Mouse (Mus musculus): ENCODE measurements around the gene Nrm. TPM values are rescaled to one million over a fixed set of nuclear protein-coding genes. Genes with fewer than 3 reads are reported as not detected.

Gene Nrm
- polyA plus RNA-seq, 1 experiment from 2014 or later: 41.3 TPM

DNA sequence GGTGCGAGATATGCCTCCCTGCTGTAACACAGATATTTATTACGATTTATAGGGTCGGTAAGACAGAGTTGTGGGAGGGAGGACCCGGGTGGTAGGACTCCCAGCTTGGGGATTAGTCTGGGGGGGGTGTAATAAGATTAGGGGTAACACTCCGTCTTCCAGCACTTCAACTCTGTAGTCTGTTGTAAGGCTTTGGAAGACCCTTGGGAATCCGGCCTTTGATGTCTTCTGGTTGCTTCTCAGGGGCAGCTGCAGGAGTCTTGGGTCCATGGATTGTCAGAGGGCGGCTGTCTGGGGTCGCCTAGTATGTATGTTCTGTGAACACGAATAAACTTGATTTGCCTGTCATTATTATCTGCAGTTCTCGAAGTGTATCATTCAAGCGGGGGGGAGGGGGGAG is 38.6 kb upstream of the Nrm start:
- ATAC-seq: 0 out of 2 replicates have a peak, but pooled peaks have one; percentile 3
- Histone ChIP-seq H3K27me3 (peaks cover 11% of the 10 kb centered on the region; the same call in 1 of the 2 replicates), H3K4me3 (peak overlapping the region; percentile 64), H3K27ac (peak overlapping the region; percentile 59), H3K9me3 (replicated peaks) (no peaks in the 10 kb centered on the region), H3K4me2 (peak overlapping the region; percentile 96), H3K36me3 (ENCODE audit: poor library complexity, severe bottlenecking) (peaks cover 25% of the 10 kb centered on the region), H3K4me1 (peaks cover 35% of the 10 kb centered on the region), H3K9ac (peak overlapping the region; percentile 75)
- 3% methylated on average over 11 of the region's 11 CpGs for WGBS

DNA sequence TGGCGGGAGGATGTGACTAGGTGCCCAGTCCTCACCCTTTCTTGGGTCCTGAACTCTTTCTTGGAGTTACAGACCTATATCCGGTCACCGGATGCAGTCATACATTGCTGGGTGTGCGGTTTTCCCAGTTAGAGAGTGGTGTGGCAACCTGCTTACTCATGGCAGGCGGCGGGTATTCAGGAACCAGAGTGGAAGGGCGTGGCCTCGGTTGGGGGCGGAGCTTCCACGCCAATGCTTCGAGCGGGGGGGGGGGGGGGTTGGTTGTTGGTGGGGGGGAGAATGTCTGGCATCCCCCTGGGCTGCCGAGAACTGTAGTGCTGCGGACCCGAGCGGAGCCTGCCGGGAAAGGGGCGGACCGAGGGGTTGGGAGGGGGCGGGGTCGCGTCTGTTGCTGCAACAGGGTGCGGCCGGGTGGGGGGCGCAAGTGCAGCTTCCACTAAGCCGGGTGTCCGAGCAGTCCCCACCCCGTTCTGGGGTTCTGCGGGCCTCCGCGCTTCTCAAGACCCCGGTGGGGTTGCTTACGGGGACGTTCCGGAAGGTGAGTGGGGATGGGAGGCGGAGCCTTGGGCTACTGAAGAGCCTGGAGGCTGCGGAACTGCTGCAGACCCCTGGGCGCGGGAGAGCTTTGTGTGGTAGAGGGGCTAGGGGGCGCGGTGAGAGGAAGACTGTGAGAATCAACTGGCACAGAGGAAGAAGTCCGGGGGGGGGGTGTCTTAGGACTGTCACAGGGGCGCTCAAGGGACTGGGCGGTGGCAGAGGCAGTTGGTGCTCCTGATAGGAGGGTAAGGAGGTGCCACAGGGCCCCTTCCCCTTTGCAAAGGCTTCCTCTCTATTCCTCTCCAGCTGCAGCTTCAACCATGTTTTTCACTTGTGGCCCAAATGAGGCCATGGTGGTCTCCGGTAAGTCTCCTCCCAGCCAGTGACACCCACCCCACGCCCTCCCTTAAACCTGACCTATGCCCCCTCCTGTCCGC is 37.9 kb upstream of the Nrm start, which contains the start of gene Flot1:
Gene Flot1, plus strand, starts transcription at position 267 of the 974 bp plus-strand sequence.
- WGBS: under 1% methylated on average over 45 of the region's 47 CpGs
- H3K4me1 ChIP-seq: peaks cover 35% of the 10 kb centered on the region

DNA sequence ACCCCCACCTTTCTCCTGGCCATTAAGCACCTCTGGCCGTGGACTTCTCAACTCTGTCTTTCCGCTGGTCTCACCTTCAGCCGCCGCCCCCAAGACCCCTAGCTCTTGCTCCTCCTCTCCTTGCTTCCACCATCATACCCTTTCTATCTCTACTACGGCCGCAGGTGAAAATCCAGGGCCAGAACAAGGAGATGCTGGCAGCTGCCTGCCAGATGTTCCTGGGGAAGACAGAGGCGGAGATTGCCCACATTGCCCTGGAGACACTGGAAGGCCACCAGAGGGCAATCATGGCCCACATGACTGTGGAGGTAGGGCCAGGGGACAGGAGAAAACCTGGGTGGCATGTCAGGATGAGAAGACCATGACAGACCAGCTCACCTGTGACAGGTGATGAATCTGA is 36.7 kb upstream of the Nrm start:
- Histone ChIP-seq H3K9me3 (replicated peaks) (no peaks in the 10 kb centered on the region), H3K27ac (no peak overlapping the region), H3K4me1 (peaks cover 35% of the 10 kb centered on the region), H3K27me3 (peaks cover 11% of the 10 kb centered on the region; the same call in 1 of the 2 replicates), H3K4me3 (peak overlapping the region; percentile 64), H3K4me2 (peak overlapping the region; percentile 96), H3K9ac (peak overlapping the region; percentile 75; the same call in 1 of the 2 replicates), H3K36me3 (ENCODE audit: poor library complexity, severe bottlenecking) (peaks cover 33% of the 10 kb centered on the region)
- 70% methylated on average over 7 of the region's 7 CpGs for WGBS
- no peak for ATAC-seq

More for the DNA sequence above, 37.9 kb upstream of the Nrm start, which contains the start of gene Flot1:
- H3K9ac ChIP-seq: peak within 1 kb of the TSS; percentile 75
- H3K27me3 ChIP-seq: peaks cover 11% of the 10 kb centered on the region; the same call in 1 of the 2 replicates
- H3K36me3 ChIP-seq (ENCODE audit: poor library complexity, severe bottlenecking): peaks cover 32% of the 10 kb centered on the region
- ATAC-seq: peak; percentile 89
- H3K4me3 ChIP-seq: peak within 1 kb of the TSS; percentile 64
- H3K4me2 ChIP-seq: peak within 1 kb of the TSS; percentile 96
- peak within 1 kb of the TSS; percentile 87 for H3K27ac ChIP-seq
- no peaks in the 10 kb centered on the region for H3K9me3 ChIP-seq (replicated peaks)

DNA sequence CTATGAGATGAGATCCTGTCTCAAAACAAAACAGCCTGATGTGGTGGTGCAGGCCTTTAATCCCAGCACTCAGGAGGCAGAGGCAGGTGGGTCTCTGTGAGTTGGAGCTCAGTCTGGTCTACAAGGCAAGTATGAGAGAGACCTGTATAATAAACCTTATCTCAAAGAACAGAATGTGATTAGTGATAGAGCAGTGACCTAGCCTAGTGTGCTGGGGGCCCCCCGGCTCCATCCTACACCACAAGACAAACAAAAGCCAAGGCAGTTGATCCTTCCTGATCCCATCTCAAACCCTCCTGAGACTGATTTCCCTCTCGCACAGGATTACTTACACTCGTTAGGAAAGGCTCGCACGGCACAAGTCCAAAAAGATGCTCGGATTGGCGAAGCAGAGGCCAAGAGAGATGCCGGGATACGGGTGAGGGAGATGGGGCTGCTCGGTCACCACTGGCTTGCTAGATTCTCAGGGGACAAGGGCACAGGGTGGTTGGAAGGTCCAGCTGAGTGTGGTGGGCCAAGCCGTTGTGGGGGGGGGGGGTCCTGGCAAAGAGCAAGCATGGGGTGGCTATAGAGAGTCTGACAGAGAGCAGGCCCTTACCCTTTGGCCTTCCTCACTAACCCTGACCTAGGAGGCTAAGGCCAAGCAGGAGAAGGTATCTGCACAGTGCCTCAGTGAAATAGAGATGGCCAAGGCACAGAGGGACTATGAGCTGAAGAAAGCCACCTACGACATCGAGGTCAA is 35.8 kb upstream of the Nrm start:
- no peak overlapping the region for H3K4me2 ChIP-seq
- H3K4me1 ChIP-seq: peaks cover 44% of the 10 kb centered on the region
- H3K4me3 ChIP-seq: no peak overlapping the region
- H3K27ac ChIP-seq: no peak overlapping the region
- peaks cover 7% of the 10 kb centered on the region; the same call in 1 of the 2 replicates for H3K27me3 ChIP-seq
- H3K36me3 ChIP-seq (ENCODE audit: poor library complexity, severe bottlenecking): peaks cover 33% of the 10 kb centered on the region
- no peak overlapping the region for H3K9ac ChIP-seq
- no peaks in the 10 kb centered on the region for H3K9me3 ChIP-seq (replicated peaks)
- WGBS: 91% methylated on average over 13 of the region's 13 CpGs
- no peak for ATAC-seq

DNA sequence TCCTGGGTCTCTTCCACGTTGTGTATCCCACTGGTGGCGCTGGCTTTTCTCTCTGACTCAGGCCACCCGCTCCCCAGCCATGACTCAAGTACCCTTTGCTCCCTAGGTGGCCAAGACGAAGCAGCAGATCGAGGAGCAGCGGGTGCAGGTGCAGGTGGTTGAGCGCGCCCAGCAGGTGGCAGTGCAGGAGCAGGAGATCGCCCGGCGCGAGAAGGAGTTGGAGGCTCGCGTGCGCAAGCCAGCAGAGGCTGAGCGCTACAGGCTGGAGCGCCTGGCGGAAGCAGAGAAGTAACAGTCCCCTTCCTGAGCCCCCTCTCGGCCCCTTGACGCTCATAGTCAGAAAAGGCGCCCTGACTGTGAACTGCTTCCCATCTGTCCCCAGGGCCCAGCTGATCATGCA is 31.4 kb upstream of the Nrm start:
- peak overlapping the region; percentile 6; the same call in 1 of the 2 replicates for H3K4me3 ChIP-seq
- no peak overlapping the region for H3K9ac ChIP-seq
- H3K4me2 ChIP-seq: peak overlapping the region; percentile 29

DNA sequence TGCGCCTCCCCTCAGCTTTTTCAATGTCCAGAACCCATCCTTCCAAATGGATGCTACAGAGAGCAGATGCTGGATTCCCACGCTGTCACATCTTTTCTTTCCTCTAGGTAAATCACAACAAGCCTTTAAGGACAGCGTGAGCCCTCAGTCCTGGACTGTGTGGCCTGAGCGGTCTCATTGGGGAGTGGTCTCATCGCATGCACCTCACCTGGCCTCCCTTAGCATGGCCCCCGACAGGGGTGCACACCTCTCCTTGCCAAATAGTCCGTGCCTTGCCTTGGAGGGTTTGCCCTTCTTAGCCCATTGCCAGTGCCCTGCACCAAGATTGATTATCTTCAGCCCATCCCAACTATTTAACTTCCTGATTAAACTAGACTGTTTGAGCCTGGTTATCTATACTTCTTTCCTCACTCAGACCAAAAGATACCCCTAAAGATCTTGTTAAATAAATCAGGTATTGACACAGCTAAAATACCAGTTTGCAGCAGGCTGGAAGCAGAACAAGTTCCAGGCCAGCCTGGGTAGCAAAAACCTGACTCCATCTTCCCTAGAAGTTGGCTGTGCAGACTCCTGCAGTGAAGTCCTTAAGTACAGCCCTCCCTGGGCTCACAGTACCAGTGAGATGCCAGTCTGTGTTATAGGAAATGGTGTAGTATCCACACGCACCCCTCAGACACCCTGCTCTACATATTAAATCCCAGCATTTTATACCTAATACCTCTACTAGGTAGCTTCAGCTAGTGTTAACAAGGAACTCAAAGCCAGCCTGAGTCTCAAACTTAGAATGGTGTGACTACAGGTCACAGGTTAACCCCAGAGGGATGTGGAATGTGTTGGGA is 28.5 kb upstream of the Nrm start:
- no peaks in the 10 kb centered on the region for H3K27me3 ChIP-seq
- no peaks in the 10 kb centered on the region for H3K9me3 ChIP-seq (replicated peaks)
- H3K4me2 ChIP-seq: 0 out of 2 replicates have a peak overlapping the region, but pooled peaks have one; percentile 9
- no peak overlapping the region for H3K4me3 ChIP-seq
- peaks cover 53% of the 10 kb centered on the region for H3K4me1 ChIP-seq
- ATAC-seq: no peak
- WGBS: 70% methylated on average over 8 of the region's 8 CpGs
- H3K36me3 ChIP-seq (ENCODE audit: poor library complexity, severe bottlenecking): peaks cover 69% of the 10 kb centered on the region
- H3K27ac ChIP-seq: peak overlapping the region; percentile 44
- H3K9ac ChIP-seq: no peak overlapping the region

More for the DNA sequence above, 31.4 kb upstream of the Nrm start:
- H3K27ac ChIP-seq: no peak overlapping the region
- peak; percentile 64 for ATAC-seq
- H3K4me1 ChIP-seq: peaks cover 36% of the 10 kb centered on the region
- H3K27me3 ChIP-seq: no peaks in the 10 kb centered on the region
- 2% methylated on average over 21 of the region's 21 CpGs for WGBS
- H3K36me3 ChIP-seq (ENCODE audit: poor library complexity, severe bottlenecking): peaks cover 74% of the 10 kb centered on the region
- H3K9me3 ChIP-seq (replicated peaks): no peaks in the 10 kb centered on the region

DNA sequence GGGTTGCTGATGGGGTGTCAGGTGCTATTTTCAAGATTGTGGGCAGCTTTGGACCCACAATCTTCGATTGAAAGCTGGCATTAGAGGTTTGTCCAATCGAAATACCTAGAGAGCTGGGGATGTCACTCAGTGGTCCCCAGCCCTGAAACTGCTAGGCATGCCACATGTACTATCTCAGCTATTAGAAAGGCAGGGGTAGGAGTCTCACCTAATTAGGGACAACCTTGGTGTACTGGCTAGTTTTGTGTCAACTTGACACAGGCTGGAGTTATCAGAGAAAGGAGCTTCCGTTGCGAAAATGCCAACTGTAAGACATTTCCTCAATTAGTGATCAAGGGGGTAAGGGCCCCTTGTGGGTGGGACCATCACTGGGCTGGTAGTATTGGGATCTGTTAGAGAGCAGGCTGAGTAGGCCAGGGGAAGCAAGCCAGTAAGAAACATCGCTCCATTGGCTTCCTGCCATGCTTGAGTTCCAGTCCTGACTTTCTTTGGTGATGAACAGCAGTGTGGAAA is 27.8 kb upstream of the Nrm start:
- peaks cover 53% of the 10 kb centered on the region for H3K4me1 ChIP-seq
- H3K9me3 ChIP-seq (replicated peaks): no peaks in the 10 kb centered on the region
- 0 out of 2 replicates have a peak overlapping the region, but pooled peaks have one; percentile 95 for H3K4me3 ChIP-seq
- no peaks in the 10 kb centered on the region for H3K27me3 ChIP-seq
- peak overlapping the region; percentile 92; the same call in 1 of the 2 replicates for H3K4me2 ChIP-seq
- WGBS: 24% methylated on average over 5 of the region's 5 CpGs
- no peak overlapping the region for H3K9ac ChIP-seq
- peaks cover 62% of the 10 kb centered on the region for H3K36me3 ChIP-seq (ENCODE audit: poor library complexity, severe bottlenecking)
- no peak for ATAC-seq
- H3K27ac ChIP-seq: peak overlapping the region; percentile 44

DNA sequence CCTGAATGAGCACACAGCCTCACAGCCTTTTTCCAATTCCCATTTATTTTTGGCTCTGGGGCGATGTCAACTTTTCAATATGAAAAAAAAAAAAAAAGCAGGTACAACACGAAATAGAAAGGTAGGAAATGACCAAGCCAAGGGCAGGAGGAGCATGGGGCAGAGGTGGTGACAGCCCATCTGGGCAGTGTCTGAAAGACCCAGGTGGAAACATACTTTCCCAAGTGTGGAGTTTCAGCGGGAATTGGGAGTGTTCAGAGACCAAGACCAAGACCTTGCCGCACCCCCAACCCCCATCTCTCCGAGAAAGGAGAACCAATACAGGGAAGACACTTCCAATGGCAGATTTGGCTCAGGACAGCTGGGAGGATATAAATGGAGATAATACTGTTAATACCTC is 27.2 kb upstream of the Nrm start:
- 60% methylated on average over 5 of the region's 5 CpGs for WGBS

DNA sequence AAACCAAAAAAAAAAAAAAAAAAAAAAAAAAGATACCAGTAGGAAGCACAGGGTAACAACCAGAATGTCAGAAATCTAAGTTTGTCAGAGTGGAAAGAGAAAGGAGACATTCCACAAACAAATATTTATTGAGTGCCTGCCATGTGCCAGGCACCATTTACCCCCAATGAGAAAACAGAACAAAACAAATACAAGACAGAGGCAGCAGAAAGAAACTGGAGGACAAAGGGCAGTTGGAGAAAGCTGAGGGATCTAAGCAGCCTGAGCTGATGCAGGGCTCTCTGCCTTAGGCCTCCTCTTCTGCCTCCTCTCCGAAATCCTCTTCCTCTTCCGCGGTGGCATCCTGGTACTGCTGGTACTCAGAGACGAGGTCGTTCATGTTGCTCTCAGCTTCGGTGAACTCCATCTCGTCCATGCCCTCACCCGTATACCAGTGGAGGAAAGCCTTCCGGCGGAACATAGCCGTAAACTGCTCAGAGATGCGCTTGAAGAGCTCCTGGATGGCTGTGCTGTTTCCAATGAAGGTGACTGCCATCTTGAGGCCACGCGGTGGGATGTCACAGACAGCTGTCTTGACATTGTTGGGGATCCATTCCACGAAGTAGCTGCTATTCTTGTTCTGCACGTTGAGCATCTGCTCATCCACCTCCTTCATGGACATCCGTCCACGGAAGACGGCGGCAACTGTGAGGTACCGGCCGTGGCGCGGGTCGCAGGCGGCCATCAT is 26.3 kb upstream of the Nrm start:
- no peaks in the 10 kb centered on the region for H3K9me3 ChIP-seq (replicated peaks)
- peak overlapping the region; percentile 95 for H3K4me3 ChIP-seq
- peaks cover 62% of the 10 kb centered on the region for H3K36me3 ChIP-seq (ENCODE audit: poor library complexity, severe bottlenecking)
- peaks cover 60% of the 10 kb centered on the region for H3K4me1 ChIP-seq
- H3K27ac ChIP-seq: 0 out of 2 replicates have a peak overlapping the region, but pooled peaks have one; percentile 10
- 75% methylated on average over 26 of the region's 26 CpGs for WGBS
- ATAC-seq: no peak
- peak overlapping the region; percentile 100 for H3K9ac ChIP-seq
- H3K27me3 ChIP-seq: no peaks in the 10 kb centered on the region
- peak overlapping the region; percentile 92 for H3K4me2 ChIP-seq

More for the DNA sequence above, 27.2 kb upstream of the Nrm start:
- peak overlapping the region; percentile 92 for H3K4me2 ChIP-seq
- peaks cover 62% of the 10 kb centered on the region for H3K36me3 ChIP-seq (ENCODE audit: poor library complexity, severe bottlenecking)
- peak overlapping the region; percentile 95 for H3K4me3 ChIP-seq
- H3K27ac ChIP-seq: peak overlapping the region; percentile 25
- peaks cover 56% of the 10 kb centered on the region for H3K4me1 ChIP-seq
- peak overlapping the region; percentile 26; the same call in 1 of the 2 replicates for H3K9ac ChIP-seq
- ATAC-seq: no peak
- H3K27me3 ChIP-seq: no peaks in the 10 kb centered on the region
- no peaks in the 10 kb centered on the region for H3K9me3 ChIP-seq (replicated peaks)

DNA sequence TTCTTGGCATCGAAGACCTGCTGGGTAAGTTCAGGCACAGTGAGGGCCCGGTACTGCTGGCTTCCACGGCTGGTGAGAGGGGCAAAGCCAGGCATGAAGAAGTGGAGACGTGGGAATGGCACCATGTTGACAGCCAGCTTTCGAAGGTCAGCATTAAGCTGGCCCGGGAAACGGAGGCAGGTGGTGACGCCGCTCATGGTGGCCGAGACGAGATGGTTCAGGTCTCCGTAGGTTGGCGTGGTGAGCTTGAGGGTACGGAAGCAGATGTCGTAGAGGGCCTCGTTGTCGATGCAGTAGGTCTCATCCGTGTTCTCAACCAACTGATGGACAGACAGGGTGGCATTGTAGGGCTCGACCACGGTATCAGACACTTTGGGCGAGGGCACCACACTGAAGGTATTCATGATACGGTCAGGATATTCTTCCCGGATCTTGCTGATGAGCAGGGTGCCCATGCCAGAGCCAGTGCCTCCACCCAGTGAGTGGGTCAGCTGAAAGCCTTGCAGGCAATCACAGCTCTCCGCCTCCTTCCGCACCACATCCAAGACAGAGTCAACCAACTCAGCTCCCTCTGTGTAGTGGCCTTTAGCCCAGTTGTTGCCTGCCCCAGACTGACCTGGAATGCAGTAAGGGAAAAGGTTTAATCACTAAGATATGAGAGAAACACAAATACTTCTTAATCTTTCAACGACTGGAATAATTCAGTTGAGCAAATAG is 25.5 kb upstream of the Nrm start:
- Histone ChIP-seq H3K4me2 (peak overlapping the region; percentile 92), H3K9ac (peak overlapping the region; percentile 100), H3K27ac (peak overlapping the region; percentile 31; the same call in 1 of the 2 replicates), H3K9me3 (replicated peaks) (no peaks in the 10 kb centered on the region), H3K36me3 (ENCODE audit: poor library complexity, severe bottlenecking) (peaks cover 61% of the 10 kb centered on the region), H3K27me3 (no peaks in the 10 kb centered on the region), H3K4me1 (peaks cover 58% of the 10 kb centered on the region), H3K4me3 (peak overlapping the region; percentile 95)
- no peak for ATAC-seq
- WGBS: 79% methylated on average over 26 of the region's 26 CpGs
